Mouse (Mus musculus) neural tube, embryonic 10.5 days (tissue): Measurements from ENCODE around the gene Pdlim1.

Experiments used
- DNase-seq: peaks from one replicate; pipeline ENCODE4 v3.0.0-alpha.2; 2017; ENCODE audit warnings: low spot score; ENCODE audit errors: extremely low spot score

Pdlim1 gene

GRCm38 (mm10) chr19:40284704-40285103 is 13.1 kb upstream of the Pdlim1 start:
- no peak for DNase-seq

GRCm38 (mm10) chr19:40283415-40283814 is 11.8 kb upstream of the Pdlim1 start:
- DNase-seq = no peak

- DNase-seq = no peak
These were observed 6.9 kb upstream of the Pdlim1 start for GRCm38 (mm10) chr19:40278372-40279023.

- DNase-seq = no peak
These were observed 5.9 kb upstream of the Pdlim1 start for GRCm38 (mm10) chr19:40277494-40277893.

- DNase-seq = no peak
These were observed 4.0 kb upstream of the Pdlim1 start for GRCm38 (mm10) chr19:40275401-40276188.

- DNase-seq = peak; percentile 44
These were observed 1.0 kb upstream of the Pdlim1 start for GRCm38 (mm10) chr19:40272674-40273073.

GRCm38 (mm10) chr19:40270351-40271307 is 1.0 kb downstream of the Pdlim1 start:
- peak; percentile 56 for DNase-seq

GRCm38 (mm10) chr19:40269526-40269925 is 2.1 kb downstream of the Pdlim1 start:
- DNase-seq = no peak

- DNase-seq = no peak
These were observed 3.1 kb downstream of the Pdlim1 start for GRCm38 (mm10) chr19:40268493-40268892.

- DNase-seq = no peak
These were observed 4.3 kb downstream of the Pdlim1 start for GRCm38 (mm10) chr19:40267380-40267779.

- no peak for DNase-seq
These were observed 12.2 kb downstream of the Pdlim1 start for GRCm38 (mm10) chr19:40259485-40259884.

- no peak for DNase-seq
These were observed 14.2 kb downstream of the Pdlim1 start for GRCm38 (mm10) chr19:40257396-40257795.

- DNase-seq = no peak
These were observed 15.1 kb downstream of the Pdlim1 start for GRCm38 (mm10) chr19:40256376-40257050.

- DNase-seq = no peak
These were observed 16.1 kb downstream of the Pdlim1 start for GRCm38 (mm10) chr19:40255561-40255960.

- no peak for DNase-seq
These were observed 16.9 kb downstream of the Pdlim1 start for GRCm38 (mm10) chr19:40254741-40255140.

- no peak for DNase-seq
These were observed 17.9 kb downstream of the Pdlim1 start for GRCm38 (mm10) chr19:40253768-40254167.

- DNase-seq = no peak
These were observed 20.5 kb downstream of the Pdlim1 start for GRCm38 (mm10) chr19:40251115-40251514.

GRCm38 (mm10) chr19:40249352-40249751 is 22.3 kb downstream of the Pdlim1 start:
- DNase-seq = no peak

GRCm38 (mm10) chr19:40248476-40248875 is 23.2 kb downstream of the Pdlim1 start:
- DNase-seq = no peak

GRCm38 (mm10) chr19:40247268-40247666 is 24.4 kb downstream of the Pdlim1 start:
- DNase-seq = no peak

- DNase-seq = no peak
These were observed 24.9 kb downstream of the Pdlim1 start for GRCm38 (mm10) chr19:40246646-40247267.
